Mouse (Mus musculus) liver, embryonic 14.5 days (tissue): Measurements from ENCODE around the gene Arhgap42. TPM values are rescaled to one million over a fixed set of nuclear protein-coding genes. Genes with fewer than 3 reads are reported as not detected.

ENCODE experiments used
- ATAC-seq: fragments of 200-750 bp; cut with Nextera tagmentation; 2 replicates; pipeline ENCODE4 v1.8.0; 2017; ENCODE audit warnings: moderate number of reproducible peaks, mild to moderate bottlenecking, moderate library complexity; ENCODE audit not compliant: insufficient read depth
- DNase-seq, 3 experiments: peaks; one replicate each; pipeline ENCODE4 v3.0.0-alpha.2; 2012 to 2013; ENCODE audit warnings: low read depth in 3 of 3, low spot score in 3 of 3
- H3K27ac ChIP-seq: fragments of 300-500 bp; sonication (generic); 2 replicates; pipeline ENCODE4 v1.5.1; 2014; ENCODE audit warnings: moderate library complexity, mild to moderate bottlenecking, control low read depth, inconsistent platforms
- H3K27me3 ChIP-seq: fragments of 300-500 bp; sonication (generic); 2 replicates; pipeline ENCODE4 v1.6.1; 2014; ENCODE audit warnings: mild to moderate bottlenecking, low read length, moderate library complexity; ENCODE audit not compliant: control insufficient read depth, insufficient read depth
- H3K36me3 ChIP-seq: fragments of 300-500 bp; sonication (generic); replicated peaks from 2 replicates; pipeline ENCODE4 v1.6.1; 2014; ENCODE audit warnings: low read depth; ENCODE audit not compliant: control insufficient read depth, insufficient read depth
- H3K4me1 ChIP-seq, 2 experiments: fragments of 200-500 bp in 1 of 2; fragments of 300-500 bp in 1 of 2; sonication (generic) in 1 of 2; replicated peaks; 2 replicates each; pipeline ENCODE4 v1.6.1; 2012 to 2014; ENCODE audit warnings: antibody characterized with exemption in 1 of 2, inconsistent platforms in 1 of 2, low read length in 1 of 2; ENCODE audit not compliant: control insufficient read depth in 2 of 2, insufficient read depth in 2 of 2
- H3K4me2 ChIP-seq: fragments of 300-500 bp; sonication (generic); 2 replicates; pipeline ENCODE4 v1.6.1; 2014; ENCODE audit warnings: low read depth, mild to moderate bottlenecking, control low read depth, moderate library complexity
- H3K4me3 ChIP-seq, 2 experiments: fragments of 200-500 bp in 1 of 2; fragments of 300-500 bp in 1 of 2; sonication (generic) in 1 of 2; 2 replicates each; pipeline ENCODE4 v1.5.1; 2012 to 2014; ENCODE audit warnings: low read depth in 2 of 2, low read length in 2 of 2, mild to moderate bottlenecking in 2 of 2, control low read depth in 1 of 2, inconsistent platforms in 1 of 2, moderate library complexity in 1 of 2; ENCODE audit not compliant: insufficient read depth in 1 of 2
- H3K9ac ChIP-seq: fragments of 300-500 bp; sonication (generic); replicated peaks from 2 replicates; pipeline ENCODE4 v1.6.1; 2014; ENCODE audit warnings: mild to moderate bottlenecking, control low read depth, moderate library complexity
- H3K9me3 ChIP-seq: fragments of 300-500 bp; sonication (generic); 2 replicates; pipeline ENCODE4 v1.6.1; 2016; ENCODE audit warnings: low read length, mixed read lengths; ENCODE audit not compliant: control insufficient read depth
- CTCF ChIP-seq: IDR thresholded peaks from 2 replicates; pipeline ENCODE4 v1.5.1; 2016; ENCODE audit warnings: antibody characterized with exemption, low read depth, control low read depth
- EP300 ChIP-seq: IDR thresholded peaks from 2 replicates; pipeline ENCODE4 v1.6.1; 2016; ENCODE audit warnings: antibody characterized with exemption, low read depth
- WGBS: fragments of 180-500 bp; shearing (Covaris S2); extraction: QIAGEN DNeasy Blood & Tissue Kit; methylation state at CpG from one replicate; pipeline ENCODE4 v1.1.7; 2014; ENCODE audit not compliant: insufficient replicate concordance; 5-methylcytosine and 5-hydroxymethylcytosine counted together
- polyA plus RNA-seq, 2 experiments: library from polyadenylated mRNA; depleted of rRNA in 1 of 2; stranded (reverse) in 1 of 2; unstranded in 1 of 2; fragments of >200 nt; fragmentation: Nextera tagmentation in 1 of 2; extraction: Ambion mirVana in 1 of 2; gene quantifications; 2 replicates each; pipeline versions ENCODE4 v1.2.1 to v1.2.3; 2012 to 2014

Gene Arhgap42
- polyA plus RNA-seq, 2 experiments = 2.0 to 4.4 TPM

GRCm38 (mm10) chr9:9128996-9129694 lies 109.8 kb downstream of the Arhgap42 start:
- no peak overlapping the region for H3K9ac ChIP-seq
- no peak overlapping the region for H3K27ac ChIP-seq
- 0 out of 4 replicates have a peak, but pooled peaks cover 0 to 3% of the 10 kb centered on the region in 2 experiments for H3K4me1 ChIP-seq
- no peak overlapping the region for H3K4me3 ChIP-seq
- no peaks in the 10 kb centered on the region for H3K9me3 ChIP-seq
- TF ChIP-seq EP300 (no peak), CTCF (no peak)
- H3K36me3 ChIP-seq = no peaks in the 10 kb centered on the region
- DNase-seq = no peak
- no peak overlapping the region for H3K4me2 ChIP-seq
- 58% methylated on average over 4 of the region's 4 CpGs for WGBS
- ATAC-seq = no peak
- no peaks in the 10 kb centered on the region for H3K27me3 ChIP-seq

GRCm38 (mm10) chr9:9127041-9127755 lies 111.7 kb downstream of the Arhgap42 start:
- WGBS = 47% methylated on average over 4 of the region's 4 CpGs
- ATAC-seq = no peak
- Histone ChIP-seq H3K4me3 (no peak overlapping the region), H3K36me3 (no peaks in the 10 kb centered on the region), H3K4me1 (0 out of 4 replicates have a peak, but pooled peaks cover 0 to 3% of the 10 kb centered on the region in 2 experiments), H3K27ac (no peak overlapping the region), H3K4me2 (no peak overlapping the region), H3K9me3 (no peaks in the 10 kb centered on the region), H3K27me3 (no peaks in the 10 kb centered on the region), H3K9ac (no peak overlapping the region)
- DNase-seq = no peak
- TF ChIP-seq EP300 (no peak), CTCF (no peak)

- Histone ChIP-seq H3K4me1 (0 out of 4 replicates have a peak, but pooled peaks cover 0 to 3% of the 10 kb centered on the region in 2 experiments), H3K9ac (no peak overlapping the region), H3K9me3 (no peaks in the 10 kb centered on the region), H3K27ac (no peak overlapping the region), H3K4me3 (no peak overlapping the region), H3K27me3 (no peaks in the 10 kb centered on the region), H3K4me2 (no peak overlapping the region), H3K36me3 (no peaks in the 10 kb centered on the region)
- TF ChIP-seq EP300 (no peak), CTCF (no peak)
- ATAC-seq = no peak
- DNase-seq = no peak
- WGBS = 67% methylated on average over 2 of the region's 2 CpGs
Observed at GRCm38 (mm10) chr9:9124156-9124555, 114.7 kb downstream of the Arhgap42 start.

- Histone ChIP-seq H3K9me3 (no peaks in the 10 kb centered on the region), H3K9ac (no peak overlapping the region), H3K4me1 (no peaks in the 10 kb centered on the region), H3K36me3 (no peaks in the 10 kb centered on the region), H3K4me2 (no peak overlapping the region), H3K27me3 (no peaks in the 10 kb centered on the region), H3K4me3 (no peak overlapping the region), H3K27ac (no peak overlapping the region)
- ATAC-seq (no peak), DNase-seq (no peak)
- no peak for TF ChIP-seq CTCF
- TF ChIP-seq EP300 = no peak
- 48% methylated on average over 3 of the region's 3 CpGs for WGBS
Observed at GRCm38 (mm10) chr9:9114266-9114665, 124.6 kb downstream of the Arhgap42 start.

- no peaks in the 10 kb centered on the region for H3K27me3 ChIP-seq
- no peak overlapping the region for H3K9ac ChIP-seq
- no peak for TF ChIP-seq CTCF
- no peak for TF ChIP-seq EP300
- H3K27ac ChIP-seq = no peak overlapping the region
- no peak overlapping the region for H3K4me2 ChIP-seq
- no peaks in the 10 kb centered on the region for H3K9me3 ChIP-seq
- 56% methylated on average over 1 of the region's 1 CpGs for WGBS
- no peak overlapping the region for H3K4me3 ChIP-seq
- no peak for DNase-seq
- no peak for ATAC-seq
- no peaks in the 10 kb centered on the region for H3K4me1 ChIP-seq
- no peaks in the 10 kb centered on the region for H3K36me3 ChIP-seq
Observed at GRCm38 (mm10) chr9:9113847-9114246, 125.1 kb downstream of the Arhgap42 start.
